Mouse (Mus musculus) bone marrow, adult 2 months (tissue): Measurements from ENCODE around the gene Gm45213.

Experiments used
- CTCF ChIP-seq: fragments of 200-500 bp; IDR thresholded peaks from 2 replicates; pipeline ENCODE4 v1.5.1; 2011; ENCODE audit warnings: low read length, control low read depth; ENCODE audit not compliant: control insufficient read depth, insufficient read depth
- POLR2A ChIP-seq: fragments of 200-500 bp; IDR thresholded peaks from 2 replicates; pipeline ENCODE4 v1.6.1; 2011; ENCODE audit warnings: low read depth, mild to moderate bottlenecking, control low read depth, low read length, borderline replicate concordance; ENCODE audit not compliant: control insufficient read depth

- TF ChIP-seq CTCF: no peak
- TF ChIP-seq POLR2A: no peak
Observed at GRCm38 (mm10) chr7:66040026-66040814, 3.2 kb upstream of the Gm45213 start.
